Mouse (Mus musculus) testis, adult 2 months (tissue): ENCODE results near the gene Gsdma3. TPM values are rescaled to one million over a fixed set of nuclear protein-coding genes. Genes with fewer than 3 reads are reported as not detected.

Experiments
- H3K27ac ChIP-seq: fragments of 200-500 bp; 2 replicates; pipeline ENCODE4 v1.5.1; 2012; ENCODE audit warnings: low read depth, low read length; ENCODE audit not compliant: control insufficient read depth, insufficient read depth
- H3K27me3 ChIP-seq: fragments of 200-500 bp; 2 replicates; pipeline ENCODE4 v1.6.1; 2012; ENCODE audit warnings: mild to moderate bottlenecking, low read length, moderate library complexity; ENCODE audit not compliant: control insufficient read depth, insufficient read depth
- H3K36me3 ChIP-seq: fragments of 200-500 bp; 2 replicates; pipeline ENCODE4 v1.6.1; 2012; ENCODE audit warnings: mild to moderate bottlenecking, low read length; ENCODE audit not compliant: control insufficient read depth, insufficient read depth
- H3K4me1 ChIP-seq: fragments of 200-500 bp; 2 replicates; pipeline ENCODE4 v1.6.1; 2012; ENCODE audit warnings: low read length; ENCODE audit not compliant: control insufficient read depth, insufficient read depth
- H3K4me3 ChIP-seq: fragments of 200-500 bp; 2 replicates; pipeline ENCODE4 v1.5.1; 2012; ENCODE audit warnings: low read depth, mild to moderate bottlenecking, low read length, moderate library complexity, mixed read lengths; ENCODE audit not compliant: control insufficient read depth
- CTCF ChIP-seq: fragments of 200-500 bp; IDR thresholded peaks from 2 replicates; pipeline ENCODE4 v1.5.1; 2012; ENCODE audit warnings: low read depth, mild to moderate bottlenecking, inconsistent platforms, low read length, moderate library complexity; ENCODE audit not compliant: control insufficient read depth, insufficient read depth, insufficient replicate concordance
- POLR2A ChIP-seq: fragments of 200-500 bp; IDR thresholded peaks from 2 replicates; pipeline ENCODE4 v1.6.1; 2012; ENCODE audit warnings: low read depth, mild to moderate bottlenecking, inconsistent platforms, low read length, moderate library complexity; ENCODE audit not compliant: control insufficient read depth
- polyA plus RNA-seq: library from polyadenylated mRNA; depleted of rRNA; stranded (reverse); fragments of >200 nt; gene quantifications from 2 replicates; pipeline ENCODE4 v1.2.3, GENCODE M21; 2012

Gsdma3 gene
- polyA plus RNA-seq, 1 experiment = 0.20 TPM

- H3K27ac ChIP-seq = no peak overlapping the region
- TF ChIP-seq CTCF = no peak
- no peak for TF ChIP-seq POLR2A
Measured at GRCm38 (mm10) chr11:98583265-98583552, 43.0 kb upstream of the Gsdma3 start.

DNA sequence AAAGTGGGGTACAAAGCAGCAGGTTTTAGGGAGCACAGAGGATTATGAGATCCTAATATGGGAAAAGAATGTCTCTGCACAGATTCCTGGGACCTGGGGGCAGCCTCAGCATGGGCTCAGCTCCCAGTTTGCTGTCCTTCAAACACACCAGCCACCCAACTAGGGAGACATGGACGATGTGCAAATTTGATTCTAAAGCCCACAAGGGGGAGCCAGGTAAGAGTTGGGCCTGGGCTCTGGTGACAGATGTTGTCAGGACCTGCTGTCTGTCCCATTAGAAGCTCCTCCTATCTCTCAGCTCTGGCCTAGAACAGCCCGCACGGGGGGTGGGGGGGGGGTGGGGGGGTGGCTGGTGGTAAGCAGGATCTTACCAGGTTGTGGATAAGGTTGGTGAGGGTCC lies 42.6 kb upstream of the Gsdma3 start:
- H3K36me3 ChIP-seq = no peaks in the 10 kb centered on the region
- H3K27ac ChIP-seq = no peak overlapping the region
- TF ChIP-seq CTCF = no peak
- no peak for TF ChIP-seq POLR2A
- H3K4me3 ChIP-seq = no peak overlapping the region
- H3K4me1 ChIP-seq = peaks cover 5% of the 10 kb centered on the region
- H3K27me3 ChIP-seq = no peaks in the 10 kb centered on the region

More at GRCm38 (mm10) chr11:98583265-98583552, 43.0 kb upstream of the Gsdma3 start:
- Histone ChIP-seq H3K36me3 (no peaks in the 10 kb centered on the region), H3K4me3 (no peak overlapping the region), H3K4me1 (peaks cover 2% of the 10 kb centered on the region), H3K27me3 (no peaks in the 10 kb centered on the region)

DNA sequence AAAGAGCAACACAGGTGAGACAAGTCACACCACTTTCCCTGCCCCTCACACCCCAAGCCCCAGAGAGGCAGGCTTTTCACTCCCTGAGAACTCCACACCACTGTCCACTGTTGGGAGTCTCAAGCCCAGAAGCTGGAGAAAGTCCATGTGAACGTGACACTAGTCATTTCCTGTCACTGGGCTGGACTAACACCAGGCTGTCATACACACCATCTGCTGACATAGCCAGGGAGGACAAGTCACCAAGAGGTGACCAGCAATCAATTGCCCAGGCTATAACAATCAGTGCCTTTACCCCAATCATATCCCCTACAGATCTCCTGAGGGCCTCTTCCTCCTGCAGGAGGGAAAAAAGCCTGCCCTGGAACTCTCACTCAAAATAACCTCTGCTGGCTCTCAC lies 42.0 kb upstream of the Gsdma3 start:
- TF ChIP-seq CTCF (no peak), POLR2A (no peak)
- no peaks in the 10 kb centered on the region for H3K27me3 ChIP-seq
- H3K4me1 ChIP-seq = peaks cover 5% of the 10 kb centered on the region
- no peaks in the 10 kb centered on the region for H3K36me3 ChIP-seq
- no peak overlapping the region for H3K27ac ChIP-seq
- H3K4me3 ChIP-seq = no peak overlapping the region

- H3K36me3 ChIP-seq = no peaks in the 10 kb centered on the region
- H3K4me1 ChIP-seq = peaks cover 5% of the 10 kb centered on the region
- TF ChIP-seq POLR2A (no peak), CTCF (no peak)
- peak overlapping the region; percentile 88 for H3K4me3 ChIP-seq
- H3K27ac ChIP-seq = no peak overlapping the region
- H3K27me3 ChIP-seq = no peaks in the 10 kb centered on the region
Measured at GRCm38 (mm10) chr11:98584629-98585177, 41.5 kb upstream of the Gsdma3 start.

DNA sequence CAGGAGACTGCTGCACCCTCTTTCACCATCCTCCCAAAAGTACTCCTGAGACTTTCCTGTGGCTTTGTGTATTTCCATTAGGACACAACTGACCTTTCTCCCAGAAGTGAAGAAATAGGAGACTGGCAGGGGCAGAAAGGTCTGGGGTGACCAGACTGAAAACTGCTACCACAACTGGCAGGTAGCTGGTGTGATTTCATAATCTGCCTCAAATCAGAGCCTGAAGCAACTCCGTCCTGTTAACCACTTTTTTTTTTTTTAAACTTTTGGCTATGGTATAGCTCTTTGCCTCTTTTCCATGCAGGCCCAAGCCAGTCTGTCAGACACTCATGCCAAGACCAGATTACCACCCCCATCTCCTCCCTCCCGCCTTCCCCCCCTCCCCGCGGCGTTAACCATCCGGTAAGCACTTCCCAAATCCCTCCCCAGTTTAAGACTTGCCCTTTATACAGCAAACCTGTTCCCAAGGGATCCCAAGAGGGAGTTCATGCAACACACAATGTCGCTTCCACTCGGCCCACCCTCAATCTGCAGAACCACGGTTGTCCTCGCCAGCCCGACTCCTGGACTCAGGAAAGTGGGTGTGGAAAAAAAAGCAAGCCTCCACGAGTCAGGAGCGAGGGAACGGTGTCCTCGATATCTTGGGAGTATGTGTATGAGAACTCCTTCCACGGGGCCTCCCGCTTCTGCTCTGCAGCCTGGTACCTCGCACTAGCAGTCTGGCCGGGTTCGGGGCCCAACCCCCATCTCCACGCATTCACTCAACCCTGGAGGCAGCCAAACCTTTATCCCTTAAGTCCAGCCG lies 39.9 kb upstream of the Gsdma3 start:
- Histone ChIP-seq H3K27ac (peak overlapping the region; percentile 37), H3K27me3 (no peaks in the 10 kb centered on the region), H3K4me1 (peaks cover 5% of the 10 kb centered on the region), H3K4me3 (peak overlapping the region; percentile 88), H3K36me3 (no peaks in the 10 kb centered on the region)
- no peak for TF ChIP-seq CTCF
- no peak for TF ChIP-seq POLR2A

GRCm38 (mm10) chr11:98586892-98587563 lies 39.1 kb upstream of the Gsdma3 start, which contains the start of gene Ormdl3:
TSS of gene Ormdl3 (minus strand) at chr11:98587368.
- TF ChIP-seq POLR2A (peak; percentile 64), CTCF (no peak)
- peak within 1 kb of the TSS; percentile 83 for H3K27ac ChIP-seq

GRCm38 (mm10) chr11:98587684-98588546 lies 38.2 kb upstream of the Gsdma3 start:
- TF ChIP-seq CTCF (no peak), POLR2A (peak; percentile 65; the same call in 1 of the 2 replicates)
- H3K27me3 ChIP-seq = no peaks in the 10 kb centered on the region
- no peaks in the 10 kb centered on the region for H3K36me3 ChIP-seq
- peak overlapping the region; percentile 88 for H3K4me3 ChIP-seq
- peaks cover 5% of the 10 kb centered on the region for H3K4me1 ChIP-seq
- peak overlapping the region; percentile 83 for H3K27ac ChIP-seq

More at GRCm38 (mm10) chr11:98586892-98587563, 39.1 kb upstream of the Gsdma3 start, which contains the start of gene Ormdl3:
- Histone ChIP-seq H3K27me3 (no peaks in the 10 kb centered on the region), H3K4me1 (peaks cover 5% of the 10 kb centered on the region), H3K4me3 (peak within 1 kb of the TSS; percentile 88), H3K36me3 (no peaks in the 10 kb centered on the region)
